Mouse (Mus musculus): ENCODE measurements around the gene Ldlrad1. TPM values are rescaled to one million over a fixed set of nuclear protein-coding genes. Genes with fewer than 3 reads are reported as not detected.

Gene Ldlrad1
- total RNA-seq, 2 experiments from 2014 or later = not detected

DNA sequence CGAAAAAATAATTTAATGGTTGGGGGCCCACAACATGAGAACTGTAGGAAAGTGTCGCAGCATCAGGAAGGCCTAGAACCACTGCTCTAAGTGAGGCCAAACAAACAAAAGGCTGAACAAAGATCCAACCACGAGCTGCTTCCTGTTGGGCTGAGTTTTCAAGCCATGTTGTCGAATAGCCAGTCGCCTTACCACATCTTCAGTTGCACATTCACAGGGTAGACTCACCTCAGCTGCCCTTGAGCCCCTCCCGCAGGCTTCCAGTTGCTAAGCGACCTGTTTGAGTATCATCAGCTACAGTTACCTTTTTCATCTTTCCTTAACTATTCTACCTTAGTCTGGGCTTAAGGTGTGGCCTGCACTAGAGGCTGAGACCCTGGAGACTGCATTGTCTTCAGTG is 6.0 kb upstream of the Ldlrad1 start:
- intact Hi-C loops (cut with DNase I; ENCODE audit: low total_unique reads) = no loop called here
- no peak for DNase-seq

DNA sequence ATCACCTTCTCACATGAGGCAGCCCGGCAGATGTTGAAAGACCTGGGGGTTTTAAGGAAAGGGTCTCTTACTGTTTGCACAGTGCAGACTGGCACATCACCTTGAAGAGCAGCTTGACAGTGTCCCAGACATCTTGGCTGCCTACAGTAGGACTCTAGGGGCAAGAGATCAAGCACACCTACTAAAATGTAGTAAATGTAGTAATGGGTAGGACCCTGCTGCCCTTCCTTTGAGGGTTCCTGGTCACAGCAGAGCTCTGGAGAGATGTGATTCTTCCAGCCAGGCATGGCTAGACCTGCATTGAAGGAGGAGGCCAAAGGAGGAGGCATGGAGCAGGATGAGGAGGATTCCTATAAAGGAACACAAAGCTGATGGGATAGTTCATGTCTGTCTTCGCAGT is 2.0 kb upstream of the Ldlrad1 start:
- no peak for DNase-seq
- intact Hi-C loops (cut with DNase I; ENCODE audit: low total_unique reads) = no loop called here

DNA sequence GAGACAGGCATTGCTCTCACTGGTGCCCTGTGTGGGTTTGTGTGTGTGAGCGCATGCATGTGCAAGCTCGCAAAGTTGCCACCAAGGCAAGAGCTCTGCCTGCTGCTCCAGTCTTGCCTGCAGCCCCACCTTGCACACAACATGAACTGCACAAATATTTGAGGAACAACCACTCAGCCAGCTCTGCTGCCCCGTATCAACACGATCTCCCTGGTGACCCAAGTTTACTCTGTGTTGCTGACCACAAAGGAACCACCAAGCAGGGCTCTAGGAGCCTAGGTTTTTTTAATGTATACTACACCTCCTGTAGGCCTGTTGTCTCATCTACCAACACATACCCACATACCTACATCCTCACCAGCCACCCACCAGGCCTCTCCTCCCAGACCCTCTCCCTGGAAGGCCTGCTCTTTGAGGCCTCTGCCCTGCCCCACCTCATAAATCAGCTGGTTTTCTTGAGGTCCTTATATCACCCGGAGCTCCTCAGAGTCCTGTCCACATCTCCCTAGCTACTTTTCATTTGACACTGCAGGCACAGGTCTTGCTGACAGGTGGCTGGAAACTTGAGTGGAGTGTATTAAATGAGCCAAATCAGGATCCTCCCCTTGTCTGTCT is 1.6 kb downstream of the Ldlrad1 start:
- no peak for DNase-seq
- intact Hi-C loops (cut with DNase I; ENCODE audit: low total_unique reads) = no loop called here

DNA sequence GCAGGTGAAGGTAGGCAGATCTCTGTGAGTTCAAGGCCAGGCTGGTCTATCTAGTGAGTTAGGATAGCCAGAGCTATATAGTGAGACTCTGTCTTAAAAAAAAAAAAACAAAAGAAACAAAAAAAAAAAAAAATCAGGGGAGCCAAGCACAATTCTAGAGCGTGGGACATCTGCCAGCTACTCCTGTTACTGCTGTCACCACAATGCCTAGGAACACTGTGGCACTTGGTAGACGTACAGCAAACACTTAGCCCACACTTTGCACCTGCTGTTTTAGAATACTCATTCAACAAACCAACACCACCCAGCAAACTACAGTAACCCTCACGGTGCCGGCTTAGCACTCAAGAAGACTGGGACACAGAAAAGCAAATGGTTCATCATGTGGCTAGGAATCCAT is 2.5 kb downstream of the Ldlrad1 start:
- intact Hi-C loops (cut with DNase I; ENCODE audit: low total_unique reads) = no loop called here

DNA sequence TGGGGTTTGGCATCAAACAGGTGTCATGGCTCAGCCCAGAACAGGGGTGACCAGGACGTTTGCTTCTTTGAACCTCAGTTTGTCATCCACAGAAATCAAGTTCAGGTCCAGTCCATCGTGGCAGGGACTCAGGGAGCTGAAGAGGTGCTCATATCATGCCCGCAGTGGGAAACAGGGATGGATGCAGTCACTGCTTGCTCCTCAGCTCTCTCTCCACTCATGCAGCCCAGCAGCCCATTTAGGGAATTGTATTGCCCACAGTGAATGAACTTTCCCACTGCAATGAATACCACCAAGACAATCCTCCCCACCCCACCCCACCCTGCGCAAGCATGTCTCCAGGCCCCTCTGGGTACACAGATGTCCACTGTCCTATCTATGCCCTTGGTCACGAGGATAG is 3.0 kb downstream of the Ldlrad1 start:
- intact Hi-C loops (cut with DNase I; ENCODE audit: low total_unique reads) = no loop called here

More for the DNA sequence above, 2.5 kb downstream of the Ldlrad1 start:
- DNase-seq = no peak

DNA sequence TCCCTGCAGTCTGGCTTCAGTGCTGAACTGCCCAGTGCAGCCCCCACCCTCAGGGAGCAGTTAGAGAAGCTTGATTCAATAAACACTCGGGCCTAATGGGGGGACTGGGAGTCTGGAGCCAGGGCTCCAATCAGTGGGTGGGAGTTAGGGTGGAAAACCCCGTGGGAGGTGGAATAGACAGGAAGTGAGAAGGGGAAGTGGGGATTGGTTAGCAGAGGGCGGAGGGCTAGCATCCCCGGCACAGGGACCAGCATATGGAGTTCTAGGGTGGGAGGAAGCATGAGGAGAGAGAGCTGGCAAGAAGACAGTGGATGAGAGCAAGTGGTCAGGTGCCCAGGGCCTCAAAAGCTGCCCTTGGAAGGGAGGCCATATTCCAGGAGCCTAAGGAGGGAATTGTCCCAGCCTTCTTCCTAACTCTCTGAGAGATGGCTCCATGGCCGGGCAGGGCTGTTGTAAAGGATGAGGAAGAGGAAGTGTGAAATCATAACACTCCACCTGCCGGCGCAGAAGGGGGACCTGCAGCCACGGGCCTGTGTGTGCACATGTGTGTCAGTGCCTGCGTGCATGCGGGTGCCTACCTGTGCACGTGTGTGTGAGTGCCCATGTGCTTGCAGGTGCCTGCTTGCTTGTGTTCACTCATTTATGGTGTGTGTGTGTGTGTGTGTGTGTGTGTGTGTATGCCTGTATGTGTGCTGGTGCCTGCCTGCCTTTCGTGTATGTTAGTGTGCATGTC is 4.5 kb downstream of the Ldlrad1 start:
- intact Hi-C loops (cut with DNase I; ENCODE audit: low total_unique reads) = no loop called here
- no peak for DNase-seq

More for the DNA sequence above, 3.0 kb downstream of the Ldlrad1 start:
- no peak for DNase-seq

DNA sequence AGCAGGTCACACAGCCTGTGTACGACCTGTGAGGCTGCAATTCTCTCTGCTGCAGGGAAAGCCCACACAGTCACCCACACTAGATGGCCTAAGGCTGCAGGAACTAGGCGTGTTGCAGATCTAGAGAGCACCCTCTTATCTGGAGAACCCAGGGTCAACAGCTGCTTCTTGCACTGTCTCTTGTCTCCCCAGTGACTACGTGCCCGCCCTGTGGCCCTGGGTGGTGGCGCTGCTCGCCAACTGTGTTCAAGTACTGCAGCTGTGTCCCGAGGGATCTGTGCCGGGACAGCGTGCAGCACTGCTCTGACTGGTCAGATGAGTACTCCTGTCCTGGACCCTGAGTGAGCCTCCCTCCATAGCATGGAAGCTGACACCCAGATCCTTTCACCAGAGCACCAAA is 8.6 kb downstream of the Ldlrad1 start:
- intact Hi-C loops (cut with DNase I; ENCODE audit: low total_unique reads) = no loop called here
- DNase-seq = no peak

DNA sequence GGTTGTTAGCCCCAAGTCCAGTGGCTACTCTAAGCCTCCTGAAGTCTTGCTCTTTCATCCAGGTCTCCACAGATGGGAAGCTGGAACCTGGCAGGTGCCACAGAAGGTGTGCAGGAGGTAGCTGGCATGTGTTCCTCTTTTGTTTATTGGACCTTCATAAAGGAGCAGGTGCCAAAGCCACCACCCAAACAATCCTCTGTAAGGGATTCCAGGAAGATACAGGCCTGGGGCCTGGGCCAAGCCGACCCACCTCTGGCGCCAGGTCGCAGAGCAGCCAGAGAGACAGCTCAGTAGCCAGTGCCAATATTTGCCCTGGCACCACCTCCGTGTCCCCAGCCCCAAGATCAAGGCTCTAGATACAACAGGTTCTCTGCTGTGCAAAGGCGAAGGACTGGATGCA is 12.5 kb downstream of the Ldlrad1 start:
- intact Hi-C loops (cut with DNase I; ENCODE audit: low total_unique reads) = no loop called here
- no peak for DNase-seq

DNA sequence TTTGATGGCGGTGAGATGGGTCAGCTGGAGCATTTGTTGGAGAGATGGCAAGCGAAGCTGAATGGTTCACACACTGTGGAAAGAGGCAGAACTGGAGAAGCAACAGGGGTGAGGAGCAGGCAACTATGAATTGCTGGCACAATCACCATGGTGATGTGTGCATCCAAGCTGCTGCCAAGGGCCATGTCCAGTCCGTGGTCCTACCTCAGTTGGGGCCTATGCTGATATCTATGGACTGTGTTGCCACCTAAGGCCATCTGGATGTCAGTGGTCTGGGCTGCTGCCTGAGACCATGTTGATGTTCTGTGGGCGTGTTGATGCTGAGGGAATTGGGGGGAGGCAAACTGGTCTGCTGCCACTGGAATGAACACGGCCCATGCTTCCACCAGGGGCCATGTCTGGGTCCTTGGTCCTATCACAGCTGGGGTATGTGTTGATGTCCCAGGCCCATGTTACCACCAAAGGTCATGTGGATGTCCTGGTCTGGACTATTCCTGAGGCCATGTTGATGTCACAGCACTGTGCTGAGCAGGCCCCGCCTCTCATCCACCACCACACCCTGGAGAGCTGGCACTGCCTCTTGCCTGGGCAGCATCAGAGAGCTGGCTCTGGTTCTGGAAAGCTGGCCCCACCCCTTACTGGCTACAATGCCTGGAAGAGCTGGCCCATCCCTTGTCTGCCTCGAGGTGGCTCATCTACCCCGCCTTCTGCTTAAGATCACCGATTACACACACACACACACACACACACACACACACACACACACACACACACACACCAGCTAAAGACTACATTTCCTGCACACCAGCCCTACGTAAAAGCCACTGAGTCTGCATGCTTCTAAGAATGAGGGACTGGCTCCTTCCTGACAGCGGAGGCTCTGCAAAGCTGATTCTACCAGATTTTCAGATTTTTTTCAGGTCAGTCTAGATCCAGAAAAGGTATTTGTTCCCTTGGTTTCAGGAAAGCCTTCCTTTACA is 14.5 kb downstream of the Ldlrad1 start:
- intact Hi-C loops (cut with DNase I; ENCODE audit: low total_unique reads) = no loop called here

DNA sequence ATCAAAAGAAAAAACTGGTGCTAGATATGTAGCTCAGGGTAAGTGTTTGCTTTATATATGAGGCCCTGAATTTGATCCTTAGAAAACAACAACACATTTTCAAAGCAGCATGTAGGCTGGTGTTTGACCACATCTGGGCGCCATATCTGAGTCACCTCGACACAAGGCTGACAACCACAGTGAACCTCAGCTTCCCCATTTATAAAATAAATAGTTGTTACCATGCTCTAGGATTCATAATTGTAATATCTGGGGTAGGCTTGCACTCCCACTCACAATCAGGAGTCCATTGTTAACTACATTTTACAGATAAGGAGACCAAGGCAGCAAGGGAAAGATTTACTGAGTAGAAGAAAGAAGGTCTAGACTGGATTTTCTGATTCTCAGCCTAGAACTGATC is 17.3 kb downstream of the Ldlrad1 start:
- no peak for DNase-seq
- intact Hi-C loops (cut with DNase I; ENCODE audit: low total_unique reads) = no loop called here

More for the DNA sequence above, 14.5 kb downstream of the Ldlrad1 start:
- peak; percentile 75 for DNase-seq

DNA sequence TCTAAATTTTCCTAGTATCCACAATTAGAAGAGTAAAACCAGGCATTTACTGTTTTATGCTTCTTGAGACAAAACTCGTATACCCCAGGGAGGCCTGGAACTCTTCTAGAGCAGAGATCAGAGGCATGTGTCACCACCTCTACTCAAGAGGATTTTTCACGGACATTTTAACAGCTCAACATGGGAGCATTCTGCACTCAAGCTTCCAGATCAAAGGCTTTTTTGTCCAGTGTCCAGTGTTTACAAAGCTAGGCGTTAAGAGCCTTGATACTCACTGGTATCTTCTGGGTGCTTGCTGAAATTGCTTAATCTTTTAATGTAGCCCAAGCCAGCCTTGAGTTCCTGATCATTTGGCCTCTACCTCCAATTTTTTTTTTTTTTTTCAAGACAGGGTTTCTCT is 23.2 kb downstream of the Ldlrad1 start:
- intact Hi-C loops (cut with DNase I; ENCODE audit: low total_unique reads) = no loop called here
- no peak for DNase-seq

DNA sequence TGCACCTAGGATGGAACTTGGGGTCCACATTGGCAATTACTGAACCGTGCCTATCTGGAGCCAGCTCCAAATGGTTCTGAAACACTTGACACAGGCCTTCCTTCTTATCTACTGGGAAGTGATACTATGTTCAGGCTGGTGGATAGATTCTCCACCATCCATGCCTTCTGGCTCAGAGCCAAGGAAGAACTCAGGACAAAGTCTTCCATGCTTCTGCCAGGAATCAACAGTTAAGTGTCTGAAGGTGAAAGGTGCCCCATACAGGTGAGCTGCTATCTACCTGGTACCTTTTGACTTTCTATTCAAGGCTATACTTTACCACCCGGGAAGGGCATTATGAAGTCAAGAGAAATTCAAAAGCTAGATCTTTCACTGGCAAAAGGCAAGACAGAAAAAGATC is 29.3 kb downstream of the Ldlrad1 start:
- no peak for DNase-seq
- intact Hi-C loops (cut with DNase I; ENCODE audit: low total_unique reads) = no loop called here

DNA sequence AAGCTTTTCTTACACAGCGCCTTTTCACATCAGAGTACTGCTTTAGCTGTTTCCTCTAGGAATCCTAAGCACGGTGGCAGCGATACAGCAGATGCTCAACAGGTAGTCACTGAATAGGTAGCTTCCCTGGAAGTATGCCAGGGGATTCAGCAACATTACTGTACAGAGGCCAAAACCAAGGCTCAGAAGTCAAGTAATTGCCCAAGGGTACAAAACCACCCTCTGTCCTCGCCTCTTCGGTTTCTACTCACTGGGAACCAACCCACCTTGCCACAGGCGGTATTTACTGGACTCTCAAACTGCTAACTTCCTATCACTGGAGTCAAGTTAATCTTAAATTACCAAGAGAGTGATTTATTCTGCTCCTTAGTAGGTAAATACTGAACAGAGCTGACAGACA is 31.2 kb downstream of the Ldlrad1 start:
- no peak for DNase-seq
- intact Hi-C loops (cut with DNase I; ENCODE audit: low total_unique reads) = no loop called here

DNA sequence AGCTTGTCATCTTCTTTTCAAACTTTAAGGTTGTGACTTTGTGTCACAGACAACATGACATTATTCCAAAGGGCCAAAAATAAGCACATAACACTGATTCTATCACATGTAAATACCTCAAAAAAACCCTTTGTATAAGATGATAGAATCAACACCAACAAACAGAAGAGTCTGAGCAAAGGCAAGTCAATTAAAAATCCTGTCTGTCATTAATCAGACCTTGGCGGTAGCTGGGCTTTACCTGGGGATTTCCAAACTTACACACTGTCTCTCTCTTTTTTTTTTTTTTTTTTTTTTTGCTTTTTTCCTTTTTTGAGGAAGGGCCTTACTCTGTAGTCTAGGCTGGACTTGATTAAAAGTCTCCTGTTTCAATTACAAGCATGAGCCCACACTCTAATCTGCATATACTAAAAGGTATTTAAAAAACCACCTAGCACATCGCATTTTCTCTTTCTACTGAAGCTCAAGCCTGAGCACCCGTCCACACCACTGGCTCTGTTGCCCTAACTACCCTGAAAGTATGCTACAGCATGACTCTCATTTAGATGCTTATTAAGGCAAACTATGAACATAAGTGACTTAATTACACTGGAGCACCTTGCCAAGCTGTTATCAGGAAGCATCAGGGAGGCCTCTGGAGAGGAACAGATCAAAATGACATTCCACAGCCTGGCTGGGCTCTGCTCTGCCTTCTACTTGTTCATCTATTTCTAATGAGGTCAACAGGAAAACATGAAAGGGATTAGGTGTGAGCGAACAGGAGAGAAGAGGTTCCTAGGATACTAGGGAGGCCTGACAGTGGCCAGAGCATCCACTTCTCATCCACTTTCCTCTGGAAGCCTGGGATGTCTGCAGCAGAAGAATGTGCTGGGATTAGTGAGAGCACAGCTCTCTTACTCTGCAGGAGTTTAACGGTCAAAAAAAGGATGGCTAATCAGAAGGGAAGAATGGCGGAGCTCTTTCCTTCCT is 34.7 kb downstream of the Ldlrad1 start:
- intact Hi-C loops (cut with DNase I; ENCODE audit: low total_unique reads) = no loop called here
- no peak for DNase-seq

DNA sequence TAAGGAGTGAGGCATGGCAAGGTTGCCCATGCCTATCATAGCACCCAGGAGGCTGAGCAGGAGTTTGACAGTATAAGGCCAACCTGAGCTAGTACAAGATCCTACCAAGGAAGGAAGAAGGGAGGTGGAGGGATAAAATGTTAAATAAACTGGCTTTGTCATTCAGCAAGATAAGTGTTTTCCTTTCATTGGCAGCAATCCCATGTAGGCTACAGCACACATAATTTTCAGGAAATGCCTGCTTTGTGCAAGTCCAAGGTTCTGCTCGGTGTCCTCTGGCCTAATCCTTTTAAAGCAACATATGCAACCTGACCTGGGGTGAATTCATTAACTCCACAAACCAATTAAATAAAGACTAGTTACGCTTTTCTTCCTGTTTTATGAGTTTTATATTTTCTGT is 36.4 kb downstream of the Ldlrad1 start:
- no peak for DNase-seq
- intact Hi-C loops (cut with DNase I; ENCODE audit: low total_unique reads) = no loop called here

DNA sequence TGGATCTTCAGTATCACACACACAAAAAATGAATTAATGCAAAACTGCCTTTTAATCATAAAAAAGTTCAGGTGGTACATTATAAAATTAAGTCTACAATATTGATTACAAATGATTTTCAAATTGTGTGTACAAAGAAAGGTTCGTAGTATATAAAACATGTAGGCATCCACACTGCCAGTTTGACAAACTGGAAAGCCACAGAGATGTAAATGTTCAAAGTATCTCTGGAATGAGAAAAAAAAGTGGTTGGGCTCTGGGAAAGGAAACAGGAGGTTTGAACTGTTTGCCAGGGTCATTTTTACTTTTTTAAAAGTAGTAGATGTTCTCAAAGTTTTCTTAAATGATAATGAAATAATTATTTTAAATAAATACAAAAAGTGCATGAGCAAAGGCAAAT is 37.1 kb downstream of the Ldlrad1 start:
- intact Hi-C loops (cut with DNase I; ENCODE audit: low total_unique reads) = no loop called here
- DNase-seq = no peak

DNA sequence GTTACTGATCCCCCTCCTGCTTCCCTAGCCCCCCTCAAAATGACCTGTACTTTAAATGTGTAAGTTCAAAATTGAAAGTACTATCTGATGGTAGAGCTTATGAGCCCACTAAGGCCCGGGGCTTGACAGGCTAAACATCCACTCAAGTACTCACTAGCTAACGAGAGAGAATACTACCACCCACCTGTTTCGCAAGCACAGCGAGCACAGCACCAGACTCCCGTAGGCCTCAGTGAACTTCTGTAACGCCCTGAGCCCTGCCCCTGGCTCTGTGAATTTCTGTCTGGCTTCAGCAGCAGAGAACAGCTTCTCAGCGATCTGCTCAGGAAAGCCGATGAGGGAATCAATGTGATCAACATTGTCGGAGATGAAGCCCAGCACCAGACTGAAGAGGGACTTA is 38.1 kb downstream of the Ldlrad1 start:
- intact Hi-C loops (cut with DNase I; ENCODE audit: low total_unique reads) = no loop called here
- no peak for DNase-seq

DNA sequence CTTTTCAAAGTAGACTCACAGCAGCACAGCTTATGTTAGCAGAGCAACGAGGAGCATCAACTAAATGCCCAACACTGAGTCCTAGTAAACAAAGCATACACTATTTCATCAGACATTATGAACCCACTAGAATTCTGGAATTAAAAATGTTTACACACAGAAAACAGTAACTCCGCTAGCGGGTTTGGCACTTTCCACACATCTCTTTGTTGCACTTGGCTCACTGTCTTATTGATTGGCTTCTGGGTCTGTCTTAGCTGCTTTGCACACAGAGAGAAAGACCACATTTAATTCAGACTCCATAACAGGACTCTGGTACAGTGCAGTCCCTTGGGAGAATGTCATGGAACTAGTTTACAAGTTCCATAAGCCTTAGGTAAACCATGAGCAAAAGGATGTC is 39.1 kb downstream of the Ldlrad1 start:
- DNase-seq = no peak
- intact Hi-C loops (cut with DNase I; ENCODE audit: low total_unique reads) = no loop called here

DNA sequence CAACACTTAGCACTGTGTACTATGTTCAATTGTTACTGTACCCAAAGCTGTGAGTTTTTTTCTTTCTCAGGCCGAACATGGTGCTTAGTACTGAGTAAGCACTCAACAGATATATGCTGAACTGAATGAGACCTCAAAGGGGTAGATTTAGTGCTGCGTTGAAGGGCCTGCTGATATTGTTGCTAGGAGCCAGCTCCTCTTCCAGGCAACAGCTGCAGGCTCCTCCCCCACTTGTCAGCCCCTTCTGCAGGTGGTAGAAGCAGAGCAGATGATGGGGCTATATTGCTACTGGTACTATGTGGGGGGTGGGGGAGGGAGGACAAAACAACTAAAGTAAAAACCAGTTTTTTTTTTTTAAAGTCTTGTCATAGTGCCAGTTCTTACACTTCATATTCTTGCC is 40.5 kb downstream of the Ldlrad1 start:
- intact Hi-C loops (cut with DNase I; ENCODE audit: low total_unique reads) = no loop called here
- DNase-seq = no peak

All from gastrocnemius, postnatal 14 days (tissue).